Mouse (Mus musculus) adrenal gland, postnatal 25 days (tissue): Measurements from ENCODE around the gene Ttyh2. TPM values are rescaled to one million over a fixed set of nuclear protein-coding genes. Genes with fewer than 3 reads are reported as not detected.

Experiments used
- DNase-seq: peaks from one replicate; pipeline ENCODE4 v3.0.0; 2021; ENCODE audit warnings: mixed read lengths
- long read RNA-seq: library from polyadenylated mRNA; stranded (forward); transcript quantifications from one replicate; pipeline ENCODE4 v2.0.0, GENCODE M21; 2021
- total RNA-seq: library from RNA; stranded (reverse); gene quantifications from 2 replicates; pipeline ENCODE4 v1.2.3, GENCODE M21; 2021

Gene Ttyh2
- total RNA-seq, result 120 and 145 TPM in 2 replicates
- long read RNA-seq, transcript Ttyh2-201 (14 exons, 3,486 nt), result major isoform, 6 of 91 reads
- long read RNA-seq, partial matches to known transcripts, result 66 of 91 reads
- long read RNA-seq, other reads (novel, unspliced or antisense), result 19 of 91 reads

- peak; percentile 94 for DNase-seq
Measured at GRCm38 (mm10) chr11:114675341-114675825, at the start of gene Ttyh2. TSS of gene Ttyh2 (plus strand) at chr11:114675431.

- DNase-seq, result peak; percentile 42
Measured at GRCm38 (mm10) chr11:114626071-114626690, 49.0 kb upstream of the Ttyh2 start.

- no peak for DNase-seq
Measured at GRCm38 (mm10) chr11:114627036-114627435, 48.2 kb upstream of the Ttyh2 start.

GRCm38 (mm10) chr11:114628032-114628431, 47.2 kb upstream of the Ttyh2 start:
- DNase-seq, result no peak

- DNase-seq, result no peak
Measured at GRCm38 (mm10) chr11:114630044-114630443, 45.2 kb upstream of the Ttyh2 start.

GRCm38 (mm10) chr11:114632266-114632665, 43.0 kb upstream of the Ttyh2 start:
- DNase-seq, result no peak

- peak; percentile 74 for DNase-seq
Measured at GRCm38 (mm10) chr11:114636292-114636691, 38.9 kb upstream of the Ttyh2 start.

GRCm38 (mm10) chr11:114636727-114637505, 38.3 kb upstream of the Ttyh2 start:
- DNase-seq, result no peak

GRCm38 (mm10) chr11:114638647-114639290, 36.5 kb upstream of the Ttyh2 start:
- DNase-seq, result no peak

GRCm38 (mm10) chr11:114639681-114640103, 35.5 kb upstream of the Ttyh2 start:
- no peak for DNase-seq

- no peak for DNase-seq
Measured at GRCm38 (mm10) chr11:114640658-114641057, 34.6 kb upstream of the Ttyh2 start.

GRCm38 (mm10) chr11:114641136-114641535, 34.1 kb upstream of the Ttyh2 start:
- DNase-seq, result no peak

- no peak for DNase-seq
Measured at GRCm38 (mm10) chr11:114642184-114642583, 33.0 kb upstream of the Ttyh2 start.

- no peak for DNase-seq
Measured at GRCm38 (mm10) chr11:114642926-114643325, 32.3 kb upstream of the Ttyh2 start.

GRCm38 (mm10) chr11:114644122-114644521, 31.1 kb upstream of the Ttyh2 start:
- no peak for DNase-seq

GRCm38 (mm10) chr11:114649510-114649909, 25.7 kb upstream of the Ttyh2 start:
- no peak for DNase-seq

GRCm38 (mm10) chr11:114652531-114652930, 22.7 kb upstream of the Ttyh2 start:
- no peak for DNase-seq

- DNase-seq, result no peak
Measured at GRCm38 (mm10) chr11:114653664-114654063, 21.6 kb upstream of the Ttyh2 start.

GRCm38 (mm10) chr11:114654552-114654951, 20.7 kb upstream of the Ttyh2 start:
- DNase-seq, result no peak

- no peak for DNase-seq
Measured at GRCm38 (mm10) chr11:114655350-114656008, 19.8 kb upstream of the Ttyh2 start.

GRCm38 (mm10) chr11:114656994-114657644, 18.1 kb upstream of the Ttyh2 start:
- no peak for DNase-seq

GRCm38 (mm10) chr11:114657737-114658136, 17.5 kb upstream of the Ttyh2 start:
- DNase-seq, result peak; percentile 75
